In the genomic region with DNA sequence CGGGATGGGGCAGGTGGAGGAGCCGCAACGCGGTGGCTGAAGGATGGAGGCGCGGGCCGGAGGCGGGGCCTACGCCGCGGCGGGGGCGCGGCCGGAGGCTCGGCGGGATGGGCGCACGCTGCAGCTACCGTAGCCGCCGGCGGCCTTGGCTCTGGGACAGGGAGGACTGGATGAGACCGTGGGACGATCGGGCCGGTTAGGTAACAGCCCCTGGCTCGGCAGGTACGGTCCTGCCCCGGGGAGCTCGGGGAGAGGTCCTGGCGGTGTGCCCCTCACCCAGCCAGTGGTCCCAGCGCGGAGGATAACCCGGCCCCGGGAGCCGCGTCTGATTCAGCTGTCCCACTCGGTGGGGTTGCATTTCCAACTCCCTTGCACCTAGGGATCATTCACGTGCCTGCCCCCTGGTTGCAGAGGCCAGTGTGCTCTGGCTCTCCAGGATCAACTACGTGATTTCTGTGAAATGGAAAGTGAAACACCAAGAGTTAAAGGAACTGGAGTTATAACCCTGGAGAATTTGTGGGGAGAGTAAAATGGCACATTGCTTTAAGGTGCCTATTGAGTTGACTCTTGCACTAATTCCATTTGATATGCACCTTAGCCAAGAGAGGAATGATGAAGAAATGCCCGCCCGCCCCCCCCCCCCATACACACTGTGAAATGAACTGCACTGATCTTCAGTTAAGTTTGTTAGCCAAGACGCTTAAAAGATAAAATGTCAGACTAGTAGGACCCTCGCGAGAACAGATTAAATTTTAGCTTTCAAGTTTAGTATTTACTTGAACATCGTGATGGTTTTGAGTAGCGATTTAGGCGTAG, we compare ENCODE assay signal across 8 mouse cellular contexts. TPM values are rescaled to one million over a fixed set of nuclear protein-coding genes. Genes with fewer than 3 reads are reported as not detected.
DNase-seq lines count a peak whose midpoint lies in the region; ATAC-seq and TF ChIP-seq lines count a peak whose summit lies in the region.

No protein-coding gene starts in this region.

- no peak for TF ChIP-seq POLR2A in bone marrow macrophage, adult 2 months (IDR thresholded peaks at IDR 0.05; ENCODE audit: borderline replicate concordance, low read depth, low read length)
- TF ChIP-seq POLR2A in embryonic fibroblast, embryonic 13.5 days (IDR thresholded peaks at IDR 0.05; ENCODE audit: low read depth, low read length): no peak; the same call in 1 of the 2 replicates
- no peak for TF ChIP-seq POLR2A in testis, adult 2 months (IDR thresholded peaks at IDR 0.05; ENCODE audit: control insufficient read depth, low read depth, low read length)

- DNase-seq in CD4-positive helper T cell, adult 2 months (ENCODE audit: low read depth, low spot score): peak; percentile 75
- peak; percentile 74 for DNase-seq in liver, embryonic 11.5 days (ENCODE audit: low spot score)
- DNase-seq in natural killer cell, adult 2 months (ENCODE audit: low spot score in 2 of 2): peak; percentile 28 to 54

- H3K4me1 ChIP-seq in bone marrow macrophage, adult 2 months (ENCODE audit: control insufficient read depth, insufficient read depth, low read length): peaks cover 43% of the 10 kb centered on the region
- 0 out of 2 replicates have a peak, but pooled peaks cover 4% of the 10 kb centered on the region for H3K4me1 ChIP-seq in embryonic fibroblast, embryonic 13.5 days (ENCODE audit: control insufficient read depth, insufficient read depth, low read length)
- peaks cover 8% of the 10 kb centered on the region for H3K4me1 ChIP-seq in heart, embryonic 11.5 days (ENCODE audit: control insufficient read depth, insufficient read depth, low read length)
- H3K4me1 ChIP-seq in kidney, embryonic 16.5 days (ENCODE audit: insufficient read depth, low read length): peaks cover 10% of the 10 kb centered on the region
- peaks cover 3% of the 10 kb centered on the region; the same call in 1 of the 2 replicates for H3K4me1 ChIP-seq in liver, embryonic 11.5 days (replicated peaks; ENCODE audit: control insufficient read depth, insufficient read depth, low read length)
- H3K4me1 ChIP-seq in testis, adult 2 months (ENCODE audit: control insufficient read depth, insufficient read depth, low read length): peaks cover 6% of the 10 kb centered on the region

- H3K4me2 ChIP-seq in heart, embryonic 11.5 days: peak overlapping the region; percentile 82
- H3K4me2 ChIP-seq in kidney, embryonic 16.5 days (replicated peaks; ENCODE audit: low read depth, low read length): peak overlapping the region; percentile 63
- H3K4me2 ChIP-seq in liver, embryonic 11.5 days: peak overlapping the region; percentile 70

- peak overlapping the region; percentile 88 for H3K27ac ChIP-seq in bone marrow macrophage, adult 2 months (ENCODE audit: insufficient read depth, low read depth, low read length)
- peak overlapping the region; percentile 83 for H3K27ac ChIP-seq in embryonic fibroblast, embryonic 13.5 days (ENCODE audit: insufficient read depth, low read length)
- H3K27ac ChIP-seq in heart, embryonic 11.5 days (ENCODE audit: low read depth, low read length): peak overlapping the region; percentile 90
- H3K27ac ChIP-seq in kidney, embryonic 16.5 days (ENCODE audit: low read length): peak overlapping the region; percentile 86
- H3K27ac ChIP-seq in liver, embryonic 11.5 days (ENCODE audit: low read depth, low read length): peak overlapping the region; percentile 76
- H3K27ac ChIP-seq in testis, adult 2 months (ENCODE audit: control insufficient read depth, insufficient read depth, low read depth, low read length): peak overlapping the region; percentile 89

- WGBS in heart, embryonic 11.5 days (ENCODE audit: insufficient replicate concordance): 2% methylated on average over 48 of the region's 49 CpGs
- 2% methylated on average over 41 of the region's 49 CpGs for WGBS in kidney, embryonic 16.5 days
- 2% methylated on average over 49 of the region's 49 CpGs for WGBS in liver, embryonic 11.5 days

- no peaks in the 10 kb centered on the region for H3K27me3 ChIP-seq in heart, embryonic 11.5 days (ENCODE audit: control insufficient read depth, insufficient read depth, low read length)
- H3K27me3 ChIP-seq in kidney, embryonic 16.5 days (ENCODE audit: insufficient read depth, low read length): no peaks in the 10 kb centered on the region
- H3K27me3 ChIP-seq in liver, embryonic 11.5 days (replicated peaks; ENCODE audit: control insufficient read depth, insufficient read depth, low read length): no peaks in the 10 kb centered on the region
- no peaks in the 10 kb centered on the region for H3K27me3 ChIP-seq in testis, adult 2 months (ENCODE audit: control insufficient read depth, insufficient read depth, low read length)

- no peaks in the 10 kb centered on the region for H3K9me3 ChIP-seq in heart, embryonic 11.5 days (replicated peaks; ENCODE audit: control insufficient read depth, low read length)
- no peaks in the 10 kb centered on the region for H3K9me3 ChIP-seq in kidney, embryonic 16.5 days (ENCODE audit: low read length)
- no peaks in the 10 kb centered on the region for H3K9me3 ChIP-seq in liver, embryonic 11.5 days (ENCODE audit: control insufficient read depth, low read length)

- peak; percentile 76 for ATAC-seq in heart, embryonic 11.5 days (replicated peaks; ENCODE audit: insufficient number of reproducible peaks, low FRiP score, low TSS enrichment)
- ATAC-seq in kidney, embryonic 16.5 days (ENCODE audit: low FRiP score, low TSS enrichment): peak; percentile 85
- peak; percentile 78 for ATAC-seq in liver, embryonic 11.5 days (replicated peaks; ENCODE audit: low FRiP score)

- peak overlapping the region; percentile 80 for H3K4me3 ChIP-seq in bone marrow macrophage, adult 2 months (ENCODE audit: insufficient read depth, low read length)
- H3K4me3 ChIP-seq in embryonic fibroblast, embryonic 13.5 days (ENCODE audit: insufficient read depth, low read length): peak overlapping the region; percentile 78
- H3K4me3 ChIP-seq in heart, embryonic 11.5 days (ENCODE audit: low read depth, low read length): peak overlapping the region; percentile 84
- H3K4me3 ChIP-seq in kidney, embryonic 16.5 days (ENCODE audit: low read length): peak overlapping the region; percentile 71
- H3K4me3 ChIP-seq in liver, embryonic 11.5 days (ENCODE audit: low read depth, low read length): peak overlapping the region; percentile 73
- peak overlapping the region; percentile 92 for H3K4me3 ChIP-seq in testis, adult 2 months (ENCODE audit: control insufficient read depth, low read depth, low read length)

- no peaks in the 10 kb centered on the region for H3K36me3 ChIP-seq in heart, embryonic 11.5 days (ENCODE audit: control insufficient read depth, insufficient read depth, low read length)
- peaks cover 16% of the 10 kb centered on the region; the same call in 1 of the 2 replicates for H3K36me3 ChIP-seq in kidney, embryonic 16.5 days (ENCODE audit: insufficient read depth, low read length)
- no peaks in the 10 kb centered on the region for H3K36me3 ChIP-seq in liver, embryonic 11.5 days (ENCODE audit: control insufficient read depth, insufficient read depth, low read length)
- H3K36me3 ChIP-seq in testis, adult 2 months (ENCODE audit: control insufficient read depth, insufficient read depth, low read length): no peaks in the 10 kb centered on the region

- TF ChIP-seq CTCF in bone marrow macrophage, adult 2 months (IDR thresholded peaks at IDR 0.05; ENCODE audit: low read depth, low read length): no peak
- peak; percentile 10; the same call in 1 of the 2 replicates for TF ChIP-seq CTCF in embryonic fibroblast, embryonic 13.5 days (IDR thresholded peaks at IDR 0.05; ENCODE audit: borderline replicate concordance, insufficient read depth, low read length)
- no peak for TF ChIP-seq CTCF in testis, adult 2 months (IDR thresholded peaks at IDR 0.05; ENCODE audit: control insufficient read depth, insufficient read depth, insufficient replicate concordance, low read depth, low read length)

- H3K9ac ChIP-seq in heart, embryonic 11.5 days (ENCODE audit: low read depth, low read length): peak overlapping the region; percentile 80
- peak overlapping the region; percentile 83 for H3K9ac ChIP-seq in kidney, embryonic 16.5 days (replicated peaks; ENCODE audit: low read length)
- H3K9ac ChIP-seq in liver, embryonic 11.5 days (ENCODE audit: low read depth, low read length): peak overlapping the region; percentile 70

RNA-seq across cellular contexts. Expression of a gene that starts 1.6 kb away (rescaled TPM):
- 97.2 and 112 TPM in 2 replicates for polyA plus RNA-seq in bone marrow macrophage, adult 2 months (2012; ENCODE audit: insufficient read depth, insufficient read length, missing spikeins)
- polyA plus RNA-seq in embryonic fibroblast, embryonic 13.5 days (2011; ENCODE audit: insufficient read length, low read depth, missing spikeins): 25.4 and 40.6 TPM in 2 replicates
- 21.0 and 21.7 TPM in 2 replicates for polyA plus RNA-seq in heart, embryonic 11.5 days (2014; fragmentation: Nextera tagmentation; extraction: Ambion mirVana)
- polyA plus RNA-seq in kidney, embryonic 16.5 days (2015; fragmentation: Nextera tagmentation; extraction: Ambion mirVana): 27.4 and 28.6 TPM in 2 replicates
- polyA plus RNA-seq in liver, embryonic 11.5 days (2014; fragmentation: Nextera tagmentation; extraction: Ambion mirVana): 27.3 and 30.7 TPM in 2 replicates
- polyA plus RNA-seq in testis, adult 2 months (2012; rRNA removed): 4.4 and 6.0 TPM in 2 replicates

Comparison
In these comparisons a context has a peak if more than half of its experiments do, and no peak if none do; other contexts are left out.
1. Peak in every context shown above with its lines: DNase-seq, ATAC-seq, H3K4me3 ChIP-seq and H3K27ac ChIP-seq.